Mouse (Mus musculus): ENCODE measurements at regions not wholly inside any gene's neighbourhood (a gene's known extent, or its start where the extent isn't known, plus 50 kb on each side); places are given as distances from the start of the nearest gene placed in this dataset.

DNA sequence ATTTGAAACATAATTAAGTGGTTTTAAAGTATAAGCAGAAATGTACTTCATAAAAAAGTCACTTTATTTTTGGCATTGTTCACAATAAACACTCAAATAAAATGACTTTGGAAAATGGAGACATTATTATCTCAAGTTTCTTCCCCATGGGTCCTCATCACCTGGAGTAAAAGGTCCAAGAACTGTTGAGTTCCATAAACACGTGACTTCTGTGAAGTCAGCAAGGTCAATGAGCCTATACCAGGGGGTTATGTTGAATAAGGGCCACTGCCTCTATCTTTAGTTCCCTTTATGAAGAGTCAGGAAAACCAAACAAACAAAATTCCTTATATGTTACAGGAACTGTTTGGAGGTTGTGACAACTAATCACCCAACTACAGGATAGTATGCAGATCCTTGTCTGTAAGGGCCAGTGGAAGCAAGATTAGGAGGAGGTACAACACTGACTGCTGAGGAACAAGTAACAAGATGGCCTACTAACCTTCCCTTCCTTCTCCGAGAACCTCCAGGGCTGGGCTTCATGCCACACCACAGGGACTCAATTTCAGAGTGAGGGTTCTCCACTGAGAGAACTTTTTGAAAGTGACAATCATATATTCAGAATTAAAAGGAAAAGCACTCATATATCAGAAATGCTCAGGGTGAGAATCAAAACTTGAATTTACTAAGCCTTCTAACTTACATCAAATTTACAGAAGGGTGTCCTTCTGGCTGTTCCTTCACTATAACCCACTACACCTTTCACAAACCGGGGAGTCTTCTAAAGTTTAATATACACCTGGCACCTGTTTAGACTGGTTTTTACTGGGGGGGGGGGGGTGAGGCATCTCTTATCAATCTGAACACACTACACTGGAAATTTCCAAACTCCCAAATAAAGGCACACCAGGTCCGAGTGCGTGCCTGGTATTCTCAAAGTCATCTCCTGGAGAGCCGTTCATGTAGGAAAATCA lies 1860.5 kb upstream of the Lrrc6 start:
- TF ChIP-seq POLR2A (IDR thresholded peaks at IDR 0.05; ENCODE audit: control insufficient read depth, extremely low read depth, insufficient read depth, low read length, poor library complexity) = no peak
- TF ChIP-seq CTCF (IDR thresholded peaks at IDR 0.05; ENCODE audit: borderline replicate concordance, control insufficient read depth, extremely low read depth, insufficient read depth, low read length, poor library complexity) = no peak
